Mouse (Mus musculus): ENCODE measurements around the gene Exoc6b. TPM values are rescaled to one million over a fixed set of nuclear protein-coding genes. Genes with fewer than 3 reads are reported as not detected.

Exoc6b gene
- total RNA-seq, 1 experiment, result 19.8 TPM

DNA sequence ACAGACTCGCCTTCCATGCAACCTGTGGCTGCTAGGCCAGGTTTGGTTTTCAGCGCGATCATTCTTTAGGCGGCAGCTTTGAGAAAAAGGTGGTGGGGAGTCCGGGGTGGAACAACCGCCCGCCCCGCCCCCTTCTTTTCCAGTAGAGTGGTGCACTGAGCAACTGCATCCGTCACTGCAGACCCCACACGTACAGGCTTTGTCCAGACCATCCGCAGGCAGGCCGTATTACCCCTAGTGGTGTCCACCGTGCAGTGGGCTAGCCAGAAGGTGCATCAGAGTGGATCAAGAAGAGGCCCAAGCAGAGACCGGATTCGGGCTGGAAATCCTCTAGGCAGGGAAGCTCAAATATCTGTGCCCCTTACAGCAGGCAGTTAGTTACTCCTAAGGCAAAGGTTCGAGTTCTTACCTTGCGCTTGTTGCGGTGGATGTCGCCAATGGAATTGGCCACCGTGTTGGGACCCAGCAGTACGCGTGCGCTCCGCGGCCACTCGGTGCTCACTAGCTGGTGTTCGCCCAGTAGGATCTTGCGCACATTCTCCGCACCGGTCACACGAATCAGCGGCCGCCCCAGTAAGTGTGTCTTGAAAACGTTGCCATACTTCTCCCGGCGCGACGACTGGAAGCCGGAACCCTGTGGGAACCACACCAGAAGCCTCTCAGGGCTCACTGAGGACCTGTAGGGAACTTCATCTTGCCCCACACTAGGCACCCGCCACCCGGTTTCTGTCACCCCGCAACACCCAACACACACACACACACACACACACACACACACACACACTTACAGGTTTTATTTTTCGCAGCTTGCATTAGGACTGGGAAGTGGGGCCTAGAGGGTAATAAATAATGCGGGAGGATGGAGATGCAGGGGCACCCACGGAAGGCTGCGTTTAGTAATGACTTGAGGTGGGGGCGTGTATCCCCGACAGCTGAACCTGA lies 485.2 kb downstream of the Exoc6b start:
- no peak for DNase-seq (ENCODE audit: low read depth, low spot score)
- H3K36me3 ChIP-seq (ENCODE audit: control insufficient read depth, insufficient read depth, low read length, poor library complexity, severe bottlenecking), result no peaks in the 10 kb centered on the region
- in situ Hi-C loops (cut with MboI; ENCODE audit: low sequenced_read_pairs in 2 of 2, unreplicated experiment in 2 of 2), result loop anchor here (5.0 to 25.0 kb wide), 6 partner anchors 489 to 1522 kb away; partner anchors contain the start of genes Vax2 (in 2 of the 2), Aup1 (in 1 of the 2), Dqx1 (in 1 of the 2) and Emx1 (in 1 of the 2)
- TF ChIP-seq HCFC1 (IDR thresholded peaks at IDR 0.05; ENCODE audit: borderline replicate concordance, insufficient read depth, low read length), result no peak
- no peak for TF ChIP-seq CHD2 (IDR thresholded peaks at IDR 0.05; ENCODE audit: low read depth, low read length)
- TF ChIP-seq ZC3H11A (IDR thresholded peaks at IDR 0.05; ENCODE audit: borderline replicate concordance, low read depth, low read length), result no peak
- no peak for TF ChIP-seq ZNF384 (IDR thresholded peaks at IDR 0.05; ENCODE audit: low read depth, low read length)
- TF ChIP-seq MAFK (IDR thresholded peaks at IDR 0.05; ENCODE audit: insufficient read depth, low read depth, low read length), result no peak
- H3K9me3 ChIP-seq (ENCODE audit: control insufficient read depth, insufficient read depth, low read depth, low read length), result no peaks in the 10 kb centered on the region
- peaks cover 2 to 15% of the 10 kb centered on the region in 2 experiments; a peak in 2 of 4 replicates for H3K4me1 ChIP-seq (ENCODE audit: control insufficient read depth in 2 of 2, insufficient read depth in 2 of 2, low read length in 2 of 2, poor library complexity in 1 of 2)
- H3K4me3 ChIP-seq (ENCODE audit: insufficient read depth in 1 of 2, low read depth in 1 of 2, low read length in 2 of 2, poor library complexity in 1 of 2, severe bottlenecking in 1 of 2), result peak overlapping the region; percentile 31 to 32; a peak in 2 of 4 replicates
- no peak overlapping the region for H3K9ac ChIP-seq (ENCODE audit: insufficient read depth, low read depth, low read length, poor library complexity, severe bottlenecking)
- no peak overlapping the region for H3K27ac ChIP-seq (ENCODE audit: insufficient read depth, low read depth, low read length, poor library complexity, severe bottlenecking)

GRCm38 (mm10) chr6:84583371-84583770 lies 485.9 kb downstream of the Exoc6b start:
- H3K36me3 ChIP-seq (ENCODE audit: control insufficient read depth, insufficient read depth, low read length, poor library complexity, severe bottlenecking), result no peaks in the 10 kb centered on the region
- H3K4me3 ChIP-seq (ENCODE audit: insufficient read depth in 1 of 2, low read depth in 1 of 2, low read length in 2 of 2, poor library complexity in 1 of 2, severe bottlenecking in 1 of 2), result peak overlapping the region; percentile 22 to 31; a peak in 2 of 4 replicates
- no peak overlapping the region for H3K9ac ChIP-seq (ENCODE audit: insufficient read depth, low read depth, low read length, poor library complexity, severe bottlenecking)
- H3K27ac ChIP-seq (ENCODE audit: insufficient read depth, low read depth, low read length, poor library complexity, severe bottlenecking), result no peak overlapping the region
- DNase-seq (ENCODE audit: low read depth, low spot score), result no peak
- no peaks in the 10 kb centered on the region for H3K9me3 ChIP-seq (ENCODE audit: control insufficient read depth, insufficient read depth, low read depth, low read length)
- in situ Hi-C loops (cut with MboI; ENCODE audit: low sequenced_read_pairs in 2 of 2, unreplicated experiment in 2 of 2), result loop anchor here (5.0 to 25.0 kb wide), 6 partner anchors 489 to 1521 kb away; partner anchors contain the start of genes Vax2 (in 2 of the 2), Aup1 (in 1 of the 2), Dqx1 (in 1 of the 2) and Emx1 (in 1 of the 2)
- TF ChIP-seq CHD2 (IDR thresholded peaks at IDR 0.05; ENCODE audit: low read depth, low read length) (no peak), HCFC1 (IDR thresholded peaks at IDR 0.05; ENCODE audit: borderline replicate concordance, insufficient read depth, low read length) (no peak), MAFK (IDR thresholded peaks at IDR 0.05; ENCODE audit: insufficient read depth, low read depth, low read length) (no peak), ZNF384 (IDR thresholded peaks at IDR 0.05; ENCODE audit: low read depth, low read length) (no peak), ZC3H11A (IDR thresholded peaks at IDR 0.05; ENCODE audit: borderline replicate concordance, low read depth, low read length) (no peak)
- peaks cover 2 to 15% of the 10 kb centered on the region in 2 experiments; a peak in 2 of 4 replicates for H3K4me1 ChIP-seq (ENCODE audit: control insufficient read depth in 2 of 2, insufficient read depth in 2 of 2, low read length in 2 of 2, poor library complexity in 1 of 2)

DNA sequence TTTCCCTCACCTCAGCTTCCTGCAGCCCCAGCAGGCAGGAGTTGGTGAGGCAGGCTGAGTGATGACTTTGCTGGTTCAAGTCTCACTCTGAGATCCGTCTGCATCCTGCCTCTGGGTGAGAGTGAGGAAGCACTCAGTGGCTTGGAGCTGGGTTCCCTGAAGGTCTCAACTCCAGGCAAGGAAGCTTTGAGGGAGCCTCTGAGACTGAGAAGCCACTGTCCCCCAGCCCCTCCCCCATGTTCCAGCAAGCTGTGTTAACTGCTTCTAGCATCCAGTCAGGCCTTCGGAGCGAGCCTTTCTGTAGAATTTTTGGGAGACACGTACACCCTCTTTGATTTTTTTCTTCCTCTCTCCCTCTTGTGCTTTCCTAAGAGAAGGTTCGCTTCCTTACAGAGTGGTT lies 486.5 kb downstream of the Exoc6b start:
- in situ Hi-C loops (cut with MboI; ENCODE audit: low sequenced_read_pairs in 2 of 2, unreplicated experiment in 2 of 2), result loop anchor here (5.0 to 25.0 kb wide), 6 partner anchors 488 to 1521 kb away; partner anchors contain the start of genes Vax2 (in 2 of the 2), Aup1 (in 1 of the 2), Dqx1 (in 1 of the 2) and Emx1 (in 1 of the 2)
- peaks cover 2 to 14% of the 10 kb centered on the region in 2 experiments; a peak in 2 of 4 replicates for H3K4me1 ChIP-seq (ENCODE audit: control insufficient read depth in 2 of 2, insufficient read depth in 2 of 2, low read length in 2 of 2, poor library complexity in 1 of 2)
- DNase-seq (ENCODE audit: low read depth, low spot score), result no peak
- H3K9ac ChIP-seq (ENCODE audit: insufficient read depth, low read depth, low read length, poor library complexity, severe bottlenecking), result no peak overlapping the region
- H3K9me3 ChIP-seq (ENCODE audit: control insufficient read depth, insufficient read depth, low read depth, low read length), result no peaks in the 10 kb centered on the region
- H3K36me3 ChIP-seq (ENCODE audit: control insufficient read depth, insufficient read depth, low read length, poor library complexity, severe bottlenecking), result no peaks in the 10 kb centered on the region
- no peak overlapping the region for H3K27ac ChIP-seq (ENCODE audit: insufficient read depth, low read depth, low read length, poor library complexity, severe bottlenecking)
- no peak for TF ChIP-seq MAFK (IDR thresholded peaks at IDR 0.05; ENCODE audit: insufficient read depth, low read depth, low read length)
- no peak for TF ChIP-seq HCFC1 (IDR thresholded peaks at IDR 0.05; ENCODE audit: borderline replicate concordance, insufficient read depth, low read length)
- TF ChIP-seq ZNF384 (IDR thresholded peaks at IDR 0.05; ENCODE audit: low read depth, low read length), result no peak
- H3K4me3 ChIP-seq (ENCODE audit: insufficient read depth in 1 of 2, low read depth in 1 of 2, low read length in 2 of 2, poor library complexity in 1 of 2, severe bottlenecking in 1 of 2), result no peak overlapping the region

DNA sequence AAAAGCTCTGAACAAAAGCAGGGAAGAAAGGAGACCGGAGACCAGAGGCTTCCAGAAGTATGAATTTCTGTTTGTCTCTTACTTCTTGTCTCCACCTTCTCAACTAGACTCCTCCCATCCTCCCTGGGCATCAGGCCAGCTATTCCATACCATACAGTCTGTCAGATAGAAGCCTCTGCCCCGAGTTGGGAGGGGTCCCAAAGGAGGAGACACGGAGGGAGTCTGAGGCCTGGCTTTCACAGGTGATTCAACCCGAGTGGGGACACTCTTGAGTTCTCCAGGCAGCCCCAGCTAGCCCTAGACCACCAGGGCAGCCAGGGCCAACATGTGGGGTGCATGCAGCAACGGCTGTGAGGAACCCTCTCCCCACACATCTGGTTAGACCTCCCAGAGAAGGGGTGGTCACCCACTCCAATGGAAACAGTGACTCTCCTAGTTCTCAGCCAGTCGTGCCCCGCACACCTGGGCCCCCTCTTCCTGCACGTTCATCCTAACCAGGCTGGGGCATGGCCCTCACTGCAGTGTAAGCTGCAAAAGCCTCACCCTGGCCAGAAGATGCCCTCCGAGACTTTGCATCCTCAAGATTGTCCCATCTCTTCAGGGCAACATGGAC lies 487.4 kb downstream of the Exoc6b start:
- TF ChIP-seq CHD2 (IDR thresholded peaks at IDR 0.05; ENCODE audit: low read depth, low read length), result no peak
- TF ChIP-seq ZC3H11A (IDR thresholded peaks at IDR 0.05; ENCODE audit: borderline replicate concordance, low read depth, low read length), result no peak
- no peak for TF ChIP-seq ZNF384 (IDR thresholded peaks at IDR 0.05; ENCODE audit: low read depth, low read length)
- no peak for TF ChIP-seq HCFC1 (IDR thresholded peaks at IDR 0.05; ENCODE audit: borderline replicate concordance, insufficient read depth, low read length)
- TF ChIP-seq MAFK (IDR thresholded peaks at IDR 0.05; ENCODE audit: insufficient read depth, low read depth, low read length), result no peak
- Histone ChIP-seq H3K9ac (ENCODE audit: insufficient read depth, low read depth, low read length, poor library complexity, severe bottlenecking) (no peak overlapping the region), H3K4me3 (ENCODE audit: insufficient read depth in 1 of 2, low read depth in 1 of 2, low read length in 2 of 2, poor library complexity in 1 of 2, severe bottlenecking in 1 of 2) (no peak overlapping the region), H3K36me3 (ENCODE audit: control insufficient read depth, insufficient read depth, low read length, poor library complexity, severe bottlenecking) (no peaks in the 10 kb centered on the region), H3K9me3 (ENCODE audit: control insufficient read depth, insufficient read depth, low read depth, low read length) (no peaks in the 10 kb centered on the region), H3K27ac (ENCODE audit: insufficient read depth, low read depth, low read length, poor library complexity, severe bottlenecking) (no peak overlapping the region), H3K4me1 (ENCODE audit: control insufficient read depth in 2 of 2, insufficient read depth in 2 of 2, low read length in 2 of 2, poor library complexity in 1 of 2) (peaks cover under 1 to 13% of the 10 kb centered on the region in 2 experiments; a peak in 1 of 4 replicates)
- DNase-seq (ENCODE audit: low read depth, low spot score), result no peak
- in situ Hi-C loops (cut with MboI; ENCODE audit: low sequenced_read_pairs in 2 of 2, unreplicated experiment in 2 of 2), result loop anchor here (5.0 to 25.0 kb wide), 6 partner anchors 487 to 1520 kb away; partner anchors contain the start of genes Vax2 (in 2 of the 2), Aup1 (in 1 of the 2), Dqx1 (in 1 of the 2) and Emx1 (in 1 of the 2)

Measured in ES-E14 (cell line).